Mouse (Mus musculus) hindbrain, embryonic 11.5 days (tissue): ENCODE measurements around the gene Atxn7. TPM values are rescaled to one million over a fixed set of nuclear protein-coding genes. Genes with fewer than 3 reads are reported as not detected.

Experiments
- ATAC-seq: fragments of 200-750 bp; cut with Nextera tagmentation; 2 replicates; pipeline ENCODE4 v1.8.0; 2017; ENCODE audit warnings: mild to moderate bottlenecking, moderate TSS enrichment, moderate library complexity; ENCODE audit not compliant: low FRiP score
- DNase-seq: peaks from one replicate; pipeline ENCODE4 v3.0.0-alpha.2; 2015; ENCODE audit warnings: low spot score
- H3K27ac ChIP-seq: fragments of 300-500 bp; sonication (generic); 2 replicates; pipeline ENCODE4 v1.5.1; 2014; ENCODE audit warnings: mild to moderate bottlenecking, low read depth, low read length
- H3K27me3 ChIP-seq: fragments of 300-500 bp; sonication (generic); 2 replicates; pipeline ENCODE4 v1.6.1; 2014; ENCODE audit warnings: mild to moderate bottlenecking, low read length, moderate library complexity, mixed read lengths; ENCODE audit not compliant: control insufficient read depth, insufficient read depth
- H3K36me3 ChIP-seq: fragments of 300-500 bp; sonication (generic); 2 replicates; pipeline ENCODE4 v1.6.1; 2014; ENCODE audit warnings: mild to moderate bottlenecking, low read length, moderate library complexity, mixed read lengths; ENCODE audit not compliant: control insufficient read depth, insufficient read depth
- H3K4me1 ChIP-seq: fragments of 300-500 bp; sonication (generic); replicated peaks from 2 replicates; pipeline ENCODE4 v1.6.1; 2014; ENCODE audit warnings: low read length, mixed read lengths; ENCODE audit not compliant: control insufficient read depth, insufficient read depth
- H3K4me2 ChIP-seq: fragments of 300-500 bp; sonication (generic); replicated peaks from 2 replicates; pipeline ENCODE4 v1.6.1; 2014; ENCODE audit warnings: mild to moderate bottlenecking, low read depth, low read length
- H3K4me3 ChIP-seq: fragments of 300-500 bp; sonication (generic); 2 replicates; pipeline ENCODE4 v1.5.1; 2014; ENCODE audit warnings: low read depth, low read length
- H3K9ac ChIP-seq: fragments of 300-500 bp; sonication (generic); 2 replicates; pipeline ENCODE4 v1.6.1; 2014; ENCODE audit warnings: low read depth, low read length
- H3K9me3 ChIP-seq: fragments of 300-500 bp; sonication (generic); 2 replicates; pipeline ENCODE4 v1.6.1; 2016; ENCODE audit warnings: low read length; ENCODE audit not compliant: control insufficient read depth
- WGBS: fragments of 180-500 bp; shearing (Covaris S2); extraction: QIAGEN DNeasy Blood & Tissue Kit; methylation state at CpG from one replicate; pipeline ENCODE4 v1.1.7; 2014; 5-methylcytosine and 5-hydroxymethylcytosine counted together
- polyA plus RNA-seq: library from polyadenylated mRNA; unstranded; fragments of >200 nt; fragmentation: Nextera tagmentation; extraction: Ambion mirVana; gene quantifications from 2 replicates; pipeline ENCODE4 v1.2.1, GENCODE M21; 2014

Atxn7 gene
- polyA plus RNA-seq, 1 experiment from 2014 or later: 6.3 TPM

- no peak overlapping the region for H3K9ac ChIP-seq
- H3K27me3 ChIP-seq: no peaks in the 10 kb centered on the region
- 90% methylated on average over 3 of the region's 3 CpGs for WGBS
- no peaks in the 10 kb centered on the region for H3K36me3 ChIP-seq
- no peak overlapping the region for H3K4me2 ChIP-seq
- no peaks in the 10 kb centered on the region for H3K4me1 ChIP-seq
- no peak for ATAC-seq
- no peak overlapping the region for H3K27ac ChIP-seq
- no peaks in the 10 kb centered on the region for H3K9me3 ChIP-seq
- no peak for DNase-seq
- H3K4me3 ChIP-seq: no peak overlapping the region
These were observed 9.3 kb downstream of the Atxn7 start for GRCm38 (mm10) chr14:13970513-13970912.

GRCm38 (mm10) chr14:13971644-13972234 lies 10.5 kb downstream of the Atxn7 start:
- Histone ChIP-seq H3K27me3 (no peaks in the 10 kb centered on the region), H3K36me3 (no peaks in the 10 kb centered on the region), H3K4me1 (no peaks in the 10 kb centered on the region), H3K27ac (no peak overlapping the region), H3K9me3 (no peaks in the 10 kb centered on the region), H3K4me3 (no peak overlapping the region), H3K9ac (no peak overlapping the region), H3K4me2 (no peak overlapping the region)
- 55% methylated on average over 6 of the region's 6 CpGs for WGBS
- ATAC-seq: no peak
- DNase-seq: no peak

- H3K4me1 ChIP-seq: no peaks in the 10 kb centered on the region
- no peak for DNase-seq
- ATAC-seq: no peak
- H3K4me2 ChIP-seq: no peak overlapping the region
- H3K27me3 ChIP-seq: no peaks in the 10 kb centered on the region
- H3K27ac ChIP-seq: no peak overlapping the region
- H3K36me3 ChIP-seq: no peaks in the 10 kb centered on the region
- 79% methylated on average over 1 of the region's 1 CpGs for WGBS
- no peak overlapping the region for H3K9ac ChIP-seq
- no peak overlapping the region for H3K4me3 ChIP-seq
- no peaks in the 10 kb centered on the region for H3K9me3 ChIP-seq
These were observed 16.3 kb downstream of the Atxn7 start for GRCm38 (mm10) chr14:13977498-13977897.

- no peak for ATAC-seq
- no peak for DNase-seq
- Histone ChIP-seq H3K36me3 (no peaks in the 10 kb centered on the region), H3K9me3 (no peaks in the 10 kb centered on the region), H3K27ac (no peak overlapping the region), H3K4me3 (no peak overlapping the region), H3K9ac (no peak overlapping the region), H3K4me1 (no peaks in the 10 kb centered on the region), H3K4me2 (no peak overlapping the region), H3K27me3 (no peaks in the 10 kb centered on the region)
- WGBS: 55% methylated on average over 2 of the region's 2 CpGs
These were observed 20.0 kb downstream of the Atxn7 start for GRCm38 (mm10) chr14:13981286-13981685.

GRCm38 (mm10) chr14:13982174-13982573 lies 20.9 kb downstream of the Atxn7 start:
- Histone ChIP-seq H3K9me3 (no peaks in the 10 kb centered on the region), H3K4me3 (no peak overlapping the region), H3K4me1 (no peaks in the 10 kb centered on the region), H3K9ac (no peak overlapping the region), H3K27ac (no peak overlapping the region), H3K4me2 (no peak overlapping the region), H3K36me3 (no peaks in the 10 kb centered on the region), H3K27me3 (no peaks in the 10 kb centered on the region)
- DNase-seq (no peak), ATAC-seq (no peak)
- 58% methylated on average over 2 of the region's 2 CpGs for WGBS

GRCm38 (mm10) chr14:13988397-13988796 lies 27.2 kb downstream of the Atxn7 start:
- Histone ChIP-seq H3K4me3 (no peak overlapping the region), H3K9me3 (no peaks in the 10 kb centered on the region), H3K27me3 (no peaks in the 10 kb centered on the region), H3K36me3 (no peaks in the 10 kb centered on the region), H3K4me1 (no peaks in the 10 kb centered on the region), H3K4me2 (no peak overlapping the region), H3K9ac (no peak overlapping the region), H3K27ac (no peak overlapping the region)
- DNase-seq (no peak), ATAC-seq (no peak)
- WGBS: 80% methylated on average over 2 of the region's 2 CpGs

- H3K9me3 ChIP-seq: no peaks in the 10 kb centered on the region
- H3K36me3 ChIP-seq: no peaks in the 10 kb centered on the region
- H3K4me3 ChIP-seq: no peak overlapping the region
- no peaks in the 10 kb centered on the region for H3K27me3 ChIP-seq
- WGBS: 87% methylated on average over 3 of the region's 3 CpGs
- H3K4me1 ChIP-seq: no peaks in the 10 kb centered on the region
- DNase-seq: no peak
- H3K9ac ChIP-seq: no peak overlapping the region
- ATAC-seq: no peak
- no peak overlapping the region for H3K27ac ChIP-seq
- H3K4me2 ChIP-seq: no peak overlapping the region
These were observed 29.5 kb downstream of the Atxn7 start for GRCm38 (mm10) chr14:13990741-13991140.

GRCm38 (mm10) chr14:13995206-13996097 lies 34.2 kb downstream of the Atxn7 start:
- no peaks in the 10 kb centered on the region for H3K4me1 ChIP-seq
- H3K9me3 ChIP-seq: no peaks in the 10 kb centered on the region
- no peaks in the 10 kb centered on the region for H3K36me3 ChIP-seq
- no peak overlapping the region for H3K4me3 ChIP-seq
- H3K4me2 ChIP-seq: no peak overlapping the region
- no peak overlapping the region for H3K27ac ChIP-seq
- ATAC-seq: no peak
- DNase-seq: no peak
- H3K9ac ChIP-seq: no peak overlapping the region
- no peaks in the 10 kb centered on the region for H3K27me3 ChIP-seq
- 80% methylated on average over 9 of the region's 9 CpGs for WGBS

GRCm38 (mm10) chr14:14002771-14003170 lies 41.5 kb downstream of the Atxn7 start:
- Histone ChIP-seq H3K36me3 (no peaks in the 10 kb centered on the region), H3K4me2 (no peak overlapping the region), H3K4me3 (no peak overlapping the region), H3K9me3 (no peaks in the 10 kb centered on the region), H3K4me1 (no peaks in the 10 kb centered on the region), H3K9ac (no peak overlapping the region), H3K27ac (no peak overlapping the region), H3K27me3 (no peaks in the 10 kb centered on the region)
- no peak for ATAC-seq
- WGBS: 96% methylated on average over 7 of the region's 7 CpGs
- no peak for DNase-seq
